Mouse (Mus musculus): ENCODE measurements around the gene Zfp663.

Gene Zfp663

DNA sequence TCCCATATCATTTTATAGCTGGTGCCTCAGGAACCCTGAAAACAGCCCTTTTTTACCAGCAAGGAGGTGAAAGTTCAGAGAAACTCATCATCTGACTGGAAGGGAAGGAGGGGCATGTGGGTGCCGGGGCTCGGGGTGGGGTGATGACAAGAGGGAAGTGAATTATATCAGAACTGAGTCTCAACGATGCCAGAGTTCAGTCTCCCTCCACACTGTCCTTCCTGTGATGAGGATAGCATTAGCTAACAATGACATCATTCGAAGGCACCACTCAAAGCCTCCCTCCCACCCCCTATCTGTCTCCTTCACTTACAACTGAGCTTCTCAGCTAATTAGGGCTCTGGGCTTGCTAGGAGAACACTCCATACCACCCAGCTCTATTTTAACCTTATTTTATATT, 49.0 kb downstream of the Zfp663 start:
- DNase-seq (ENCODE audit: low read depth): no peak

GRCm38 (mm10) chr2:165318941-165319340, 49.6 kb downstream of the Zfp663 start:
- no peak for DNase-seq (ENCODE audit: low read depth)

- DNase-seq (ENCODE audit: low read depth): no peak
These were observed 50.8 kb downstream of the Zfp663 start for GRCm38 (mm10) chr2:165317621-165318263.

GRCm38 (mm10) chr2:165316837-165317473, 51.6 kb downstream of the Zfp663 start:
- no peak for DNase-seq (ENCODE audit: low read depth)

DNA sequence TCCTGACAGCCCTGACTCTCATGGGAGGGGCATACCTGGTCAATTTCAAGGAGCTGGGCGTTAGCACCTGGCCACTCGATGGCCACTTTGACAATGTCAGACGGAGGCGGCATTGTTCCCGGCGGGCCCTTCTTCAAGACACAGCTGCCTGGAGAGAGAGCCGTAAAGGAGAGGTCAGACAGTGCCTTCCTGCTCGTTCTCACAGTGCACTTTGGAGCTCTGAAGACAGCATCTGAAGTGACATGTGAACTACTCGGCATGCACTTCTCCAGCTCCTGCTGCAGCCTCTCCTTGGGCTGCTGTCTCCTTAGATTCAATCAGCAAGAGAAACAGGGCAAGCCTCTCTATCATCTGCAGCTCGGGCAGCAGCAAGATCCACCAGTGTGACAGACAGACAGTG, 52.3 kb downstream of the Zfp663 start:
- no peak for DNase-seq (ENCODE audit: low read depth)

DNA sequence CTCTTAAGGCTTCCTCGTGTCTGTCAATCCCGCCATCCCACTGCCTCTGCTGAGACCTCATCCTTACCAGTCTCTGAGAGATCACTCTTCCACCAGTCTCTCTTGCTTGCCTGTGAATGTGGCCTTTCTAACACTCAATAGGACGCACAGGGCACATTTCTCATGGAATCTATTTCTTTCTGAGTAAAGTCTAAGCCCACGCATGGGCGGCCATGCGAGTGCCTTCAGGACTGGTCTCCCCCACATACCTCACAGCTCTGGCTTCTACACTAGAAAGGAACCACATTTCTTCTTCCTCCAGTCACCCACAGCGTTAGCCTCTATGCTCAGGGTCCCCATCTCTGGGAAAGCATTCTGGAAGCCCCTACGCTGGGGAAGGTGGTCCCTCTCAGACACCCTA, 54.3 kb downstream of the Zfp663 start:
- DNase-seq (ENCODE audit: low read depth): no peak

GRCm38 (mm10) chr2:165312381-165312780, 56.1 kb downstream of the Zfp663 start:
- DNase-seq (ENCODE audit: low read depth): no peak

DNA sequence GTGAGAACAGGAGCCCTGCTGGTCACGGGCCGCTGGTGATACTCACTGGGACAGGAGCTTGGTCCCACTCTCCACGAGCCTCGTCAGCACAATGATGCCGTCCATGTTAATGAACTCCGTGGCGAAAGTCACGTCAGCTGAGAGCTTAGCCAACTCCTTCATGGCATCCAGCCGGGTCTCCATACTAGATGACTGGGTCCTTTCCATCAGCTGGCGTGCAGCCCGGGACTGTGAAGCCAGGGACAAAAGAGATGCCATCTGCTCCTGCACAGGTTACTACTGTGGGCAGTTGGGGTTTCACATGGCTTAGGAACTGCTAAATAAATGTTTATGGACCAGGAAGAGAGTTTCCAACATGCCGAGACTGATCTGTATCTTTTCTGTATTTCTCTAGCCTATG, 57.0 kb downstream of the Zfp663 start:
- no peak for DNase-seq (ENCODE audit: low read depth)

GRCm38 (mm10) chr2:165310818-165311425, 57.6 kb downstream of the Zfp663 start:
- DNase-seq (ENCODE audit: low read depth): no peak

DNA sequence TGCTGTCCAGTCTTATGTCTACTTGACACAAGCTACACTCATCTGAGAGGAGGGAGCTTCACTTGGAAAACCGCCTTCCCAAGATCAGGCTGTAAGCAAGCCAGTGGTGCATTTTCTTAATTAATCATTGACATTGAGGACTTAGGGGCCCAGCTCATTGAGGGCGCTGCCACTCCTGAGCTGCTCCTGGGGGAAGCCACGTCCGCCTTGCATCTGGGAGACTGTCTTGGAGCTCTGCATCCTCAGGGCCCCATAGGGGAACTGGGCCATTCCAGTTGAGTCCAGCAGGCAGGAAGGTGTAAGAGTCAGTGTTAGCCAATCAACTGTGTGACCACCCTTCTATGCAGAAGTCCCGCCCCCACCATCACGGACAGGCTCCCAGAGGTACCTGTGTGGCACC, 60.7 kb downstream of the Zfp663 start:
- no peak for DNase-seq (ENCODE audit: low read depth)

DNA sequence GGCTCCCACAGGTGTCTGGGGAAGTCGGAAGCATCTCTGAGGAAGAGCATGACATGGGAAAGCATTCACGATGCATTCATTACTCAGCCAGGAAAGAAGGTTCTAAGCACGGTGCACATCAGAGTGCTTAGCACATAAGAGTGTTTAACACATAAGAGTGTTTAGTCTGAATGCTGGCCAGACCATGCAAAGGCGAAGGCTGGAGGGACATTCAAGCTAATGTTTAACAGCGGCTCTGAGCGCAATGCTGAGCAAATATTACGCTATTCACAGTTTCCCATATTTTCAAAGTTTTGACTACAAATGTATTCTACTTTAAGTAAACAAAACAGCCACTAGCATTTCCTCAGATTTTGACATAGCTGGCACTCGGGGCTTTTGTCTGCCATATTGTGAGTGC, 63.1 kb downstream of the Zfp663 start:
- no peak for DNase-seq (ENCODE audit: low read depth)

DNA sequence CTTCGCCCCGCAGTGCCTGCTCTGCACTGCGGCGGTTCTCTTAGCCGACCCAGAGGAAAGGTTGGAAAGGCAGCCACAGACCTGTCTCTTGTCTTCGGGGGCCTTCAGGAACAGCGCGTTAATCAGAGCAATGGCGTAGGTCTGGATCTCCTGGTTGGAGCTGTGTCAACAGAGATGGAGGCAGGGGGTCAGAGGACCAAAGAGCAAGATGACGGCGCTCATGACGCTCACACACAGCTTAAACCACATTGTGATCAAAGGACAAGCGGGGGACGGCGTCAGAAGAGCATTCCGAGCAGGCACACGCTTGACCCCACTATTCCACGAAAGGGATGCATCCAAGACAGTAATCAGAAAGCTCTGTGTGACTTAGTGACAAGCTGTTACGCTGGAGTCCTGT, 63.7 kb downstream of the Zfp663 start:
- DNase-seq (ENCODE audit: low read depth): no peak

DNA sequence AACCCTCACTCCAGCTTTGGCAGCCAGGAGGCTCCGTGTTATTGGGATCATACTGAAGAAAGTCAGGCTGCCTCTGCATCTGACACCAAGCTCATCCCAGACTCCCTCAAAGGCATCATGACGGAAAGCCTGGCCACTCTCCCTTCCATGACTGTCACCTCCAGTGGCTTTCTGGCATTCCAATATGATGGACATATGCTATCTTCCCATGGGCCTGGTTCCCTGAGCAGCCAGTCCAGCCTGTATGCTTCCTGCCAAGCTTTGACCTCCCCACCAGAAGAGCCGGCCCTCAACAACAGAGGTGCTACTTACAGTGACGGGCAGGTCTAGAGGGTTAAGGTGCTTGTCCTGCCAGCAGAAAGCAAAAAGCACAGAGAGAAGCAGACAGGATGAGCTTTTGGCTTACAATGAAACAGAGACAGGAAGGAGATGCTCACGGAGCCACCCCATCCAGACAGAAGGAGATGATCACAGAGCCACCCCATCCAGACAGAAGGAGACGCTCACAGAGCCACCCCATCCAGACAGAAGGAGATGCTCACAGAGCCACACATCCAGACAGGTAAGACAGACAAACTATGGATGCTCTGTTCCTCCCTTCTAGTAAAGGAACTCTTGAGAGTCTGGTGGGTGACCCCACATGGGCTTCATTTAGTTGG, 65.0 kb downstream of the Zfp663 start:
- no peak for DNase-seq (ENCODE audit: low read depth)

DNA sequence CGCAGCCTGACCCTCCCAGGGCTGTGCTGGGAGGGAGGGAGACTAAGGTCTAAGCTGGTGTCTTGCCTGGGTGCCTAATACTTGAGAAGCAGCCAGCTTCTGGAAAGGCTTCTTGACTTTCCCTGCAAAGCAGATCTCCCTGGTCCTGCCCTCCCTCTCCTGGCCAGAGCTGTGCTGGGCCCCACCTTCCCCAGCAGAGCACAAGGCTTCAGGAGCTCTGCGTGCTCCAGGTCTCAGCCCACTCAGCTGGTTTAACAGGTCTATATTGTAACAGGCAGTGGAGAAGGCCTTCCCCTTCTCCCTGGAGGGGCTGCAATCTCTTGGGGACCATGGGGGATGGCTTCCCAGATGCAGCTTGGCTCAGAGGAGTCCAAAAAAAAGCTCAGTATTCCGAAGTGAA, 67.1 kb downstream of the Zfp663 start:
- DNase-seq (ENCODE audit: low read depth): no peak

Measured in fibroblast of lung, adult 2 months (primary cell).